Mouse (Mus musculus) hindbrain, embryonic 11.5 days (tissue): ENCODE measurements around the gene Ptprg. TPM values are rescaled to one million over a fixed set of nuclear protein-coding genes. Genes with fewer than 3 reads are reported as not detected.

Experiments
- ATAC-seq: fragments of 200-750 bp; cut with Nextera tagmentation; 2 replicates; pipeline ENCODE4 v1.8.0; 2017; ENCODE audit warnings: mild to moderate bottlenecking, moderate TSS enrichment, moderate library complexity; ENCODE audit not compliant: low FRiP score
- DNase-seq: peaks from one replicate; pipeline ENCODE4 v3.0.0-alpha.2; 2015; ENCODE audit warnings: low spot score
- H3K27ac ChIP-seq: fragments of 300-500 bp; sonication (generic); 2 replicates; pipeline ENCODE4 v1.5.1; 2014; ENCODE audit warnings: mild to moderate bottlenecking, low read depth, low read length
- H3K27me3 ChIP-seq: fragments of 300-500 bp; sonication (generic); 2 replicates; pipeline ENCODE4 v1.6.1; 2014; ENCODE audit warnings: mild to moderate bottlenecking, low read length, moderate library complexity, mixed read lengths; ENCODE audit not compliant: control insufficient read depth, insufficient read depth
- H3K36me3 ChIP-seq: fragments of 300-500 bp; sonication (generic); 2 replicates; pipeline ENCODE4 v1.6.1; 2014; ENCODE audit warnings: mild to moderate bottlenecking, low read length, moderate library complexity, mixed read lengths; ENCODE audit not compliant: control insufficient read depth, insufficient read depth
- H3K4me1 ChIP-seq: fragments of 300-500 bp; sonication (generic); replicated peaks from 2 replicates; pipeline ENCODE4 v1.6.1; 2014; ENCODE audit warnings: low read length, mixed read lengths; ENCODE audit not compliant: control insufficient read depth, insufficient read depth
- H3K4me2 ChIP-seq: fragments of 300-500 bp; sonication (generic); replicated peaks from 2 replicates; pipeline ENCODE4 v1.6.1; 2014; ENCODE audit warnings: mild to moderate bottlenecking, low read depth, low read length
- H3K4me3 ChIP-seq: fragments of 300-500 bp; sonication (generic); 2 replicates; pipeline ENCODE4 v1.5.1; 2014; ENCODE audit warnings: low read depth, low read length
- H3K9ac ChIP-seq: fragments of 300-500 bp; sonication (generic); 2 replicates; pipeline ENCODE4 v1.6.1; 2014; ENCODE audit warnings: low read depth, low read length
- H3K9me3 ChIP-seq: fragments of 300-500 bp; sonication (generic); 2 replicates; pipeline ENCODE4 v1.6.1; 2016; ENCODE audit warnings: low read length; ENCODE audit not compliant: control insufficient read depth
- WGBS: fragments of 180-500 bp; shearing (Covaris S2); extraction: QIAGEN DNeasy Blood & Tissue Kit; methylation state at CpG from one replicate; pipeline ENCODE4 v1.1.7; 2014; 5-methylcytosine and 5-hydroxymethylcytosine counted together
- polyA plus RNA-seq: library from polyadenylated mRNA; unstranded; fragments of >200 nt; fragmentation: Nextera tagmentation; extraction: Ambion mirVana; gene quantifications from 2 replicates; pipeline ENCODE4 v1.2.1, GENCODE M21; 2014

Gene Ptprg
- polyA plus RNA-seq, 1 experiment from 2014 or later: 45.0 TPM

DNA sequence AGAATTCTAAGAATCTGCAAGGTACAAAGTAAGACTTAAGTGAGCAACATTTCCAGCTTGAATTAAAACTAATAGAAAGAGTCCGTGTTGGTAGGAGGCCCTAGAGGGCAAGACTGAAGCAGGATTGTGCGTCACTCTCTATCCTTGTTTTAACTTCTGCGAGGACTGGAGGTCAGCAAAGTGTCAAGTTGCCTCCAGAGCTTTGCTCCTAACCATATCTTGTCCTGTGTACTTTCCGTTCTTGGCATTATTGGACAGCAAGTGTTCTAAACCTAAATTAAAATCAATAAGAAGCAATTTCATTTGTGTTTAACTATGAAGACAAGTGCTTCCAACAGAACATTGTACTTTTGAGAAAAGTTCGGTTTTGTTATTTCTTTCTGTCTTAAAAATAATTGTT is 20.4 kb downstream of the Ptprg start:
- no peak overlapping the region for H3K27ac ChIP-seq
- no peak for ATAC-seq
- 63% methylated on average over 5 of the region's 5 CpGs for WGBS
- H3K9ac ChIP-seq: no peak overlapping the region
- H3K27me3 ChIP-seq: no peaks in the 10 kb centered on the region
- no peaks in the 10 kb centered on the region for H3K36me3 ChIP-seq
- H3K4me3 ChIP-seq: no peak overlapping the region
- peaks cover 2% of the 10 kb centered on the region; the same call in 1 of the 2 replicates for H3K4me1 ChIP-seq
- H3K4me2 ChIP-seq: no peak overlapping the region
- H3K9me3 ChIP-seq: no peaks in the 10 kb centered on the region
- no peak for DNase-seq

DNA sequence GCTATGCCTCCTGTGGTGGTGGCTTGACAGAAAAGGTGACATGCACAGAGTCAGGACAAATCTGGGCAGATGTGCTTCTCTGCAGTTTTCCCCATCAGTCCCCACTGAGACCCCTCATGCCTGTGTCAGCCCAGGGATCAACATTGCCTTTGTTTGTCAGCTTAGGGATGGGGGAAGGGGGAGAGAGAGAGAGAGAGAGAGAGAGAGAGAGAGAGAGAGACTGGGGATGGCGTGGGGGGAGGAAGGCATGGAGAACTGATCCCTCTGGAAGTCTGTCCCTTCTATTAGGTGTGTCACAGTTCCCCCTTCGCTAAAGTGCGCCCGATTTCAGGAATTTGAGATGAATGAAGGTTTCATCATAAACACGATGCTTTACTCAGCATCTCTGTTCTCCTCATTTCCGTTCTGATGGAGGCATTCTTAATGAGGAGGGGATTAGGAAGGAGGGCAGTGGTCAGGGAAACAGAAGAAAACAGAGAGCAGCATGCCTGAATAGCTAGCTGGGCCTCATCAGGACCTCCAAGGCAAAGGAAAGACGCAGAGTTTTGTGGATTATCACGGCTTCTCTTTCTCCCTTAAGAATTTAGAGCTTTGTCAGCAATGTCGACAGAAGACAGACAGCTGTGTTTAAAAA is 24.1 kb downstream of the Ptprg start:
- Histone ChIP-seq H3K4me1 (peaks cover 2% of the 10 kb centered on the region; the same call in 1 of the 2 replicates), H3K36me3 (no peaks in the 10 kb centered on the region), H3K27me3 (no peaks in the 10 kb centered on the region), H3K4me2 (no peak overlapping the region), H3K27ac (no peak overlapping the region), H3K4me3 (no peak overlapping the region), H3K9ac (peak overlapping the region; percentile 35; the same call in 1 of the 2 replicates), H3K9me3 (no peaks in the 10 kb centered on the region)
- 15% methylated on average over 9 of the region's 9 CpGs for WGBS
- peak; percentile 63; the same call in 1 of the 2 replicates for ATAC-seq
- DNase-seq: no peak

DNA sequence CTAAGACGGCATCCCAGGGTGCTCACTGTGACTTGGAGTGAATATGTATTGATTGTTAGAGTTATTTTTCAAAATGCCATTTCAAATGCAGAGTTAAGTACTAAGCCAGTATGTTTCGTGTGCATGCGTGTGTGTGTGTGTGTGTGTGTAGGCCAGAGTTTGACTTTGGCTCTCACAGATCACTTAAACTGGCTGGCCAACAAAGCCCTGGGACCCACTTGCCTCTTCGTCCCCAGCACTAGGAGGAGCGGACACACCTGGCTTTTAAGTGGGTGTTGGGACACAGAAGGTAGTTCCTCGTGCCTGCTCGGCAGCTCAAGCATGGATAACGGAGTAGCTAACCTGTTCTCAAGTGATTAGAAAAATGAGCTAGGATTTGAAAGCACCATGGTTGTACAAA is 24.6 kb downstream of the Ptprg start:
- DNase-seq: no peak
- no peak for ATAC-seq
- no peaks in the 10 kb centered on the region for H3K27me3 ChIP-seq
- 72% methylated on average over 8 of the region's 8 CpGs for WGBS
- no peaks in the 10 kb centered on the region for H3K36me3 ChIP-seq
- no peak overlapping the region for H3K4me2 ChIP-seq
- H3K4me3 ChIP-seq: no peak overlapping the region
- H3K9me3 ChIP-seq: no peaks in the 10 kb centered on the region
- peaks cover 2% of the 10 kb centered on the region; the same call in 1 of the 2 replicates for H3K4me1 ChIP-seq
- no peak overlapping the region; the same call in 1 of the 2 replicates for H3K9ac ChIP-seq
- H3K27ac ChIP-seq: no peak overlapping the region

DNA sequence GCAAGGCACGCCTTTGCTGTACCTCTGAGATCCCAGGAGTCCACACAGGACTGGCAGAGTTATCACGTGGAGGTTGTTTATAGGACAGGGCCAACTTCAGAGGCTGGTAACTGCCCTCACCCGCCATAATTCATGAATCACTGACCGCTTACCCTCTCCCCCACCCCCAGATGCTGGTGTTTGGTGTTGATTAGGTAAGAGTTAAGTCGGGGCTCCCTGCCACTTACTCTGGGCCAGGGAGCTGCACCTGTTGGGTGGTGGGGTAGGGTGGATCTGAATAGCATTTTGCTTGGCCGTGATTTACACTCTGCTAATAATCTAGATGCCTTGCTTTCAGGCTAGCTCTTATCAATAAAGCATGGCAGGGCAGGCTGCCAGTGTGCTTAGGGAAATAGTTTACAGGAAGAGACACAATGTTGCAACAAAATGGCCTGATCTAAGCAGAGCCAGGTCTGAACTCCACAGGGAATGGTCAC is 25.2 kb downstream of the Ptprg start:
- Histone ChIP-seq H3K36me3 (no peaks in the 10 kb centered on the region), H3K4me3 (no peak overlapping the region), H3K27me3 (no peaks in the 10 kb centered on the region), H3K4me2 (no peak overlapping the region), H3K4me1 (peaks cover 2% of the 10 kb centered on the region; the same call in 1 of the 2 replicates), H3K9ac (no peak overlapping the region), H3K27ac (no peak overlapping the region), H3K9me3 (no peaks in the 10 kb centered on the region)
- WGBS: 59% methylated on average over 6 of the region's 6 CpGs
- DNase-seq (no peak), ATAC-seq (no peak)

DNA sequence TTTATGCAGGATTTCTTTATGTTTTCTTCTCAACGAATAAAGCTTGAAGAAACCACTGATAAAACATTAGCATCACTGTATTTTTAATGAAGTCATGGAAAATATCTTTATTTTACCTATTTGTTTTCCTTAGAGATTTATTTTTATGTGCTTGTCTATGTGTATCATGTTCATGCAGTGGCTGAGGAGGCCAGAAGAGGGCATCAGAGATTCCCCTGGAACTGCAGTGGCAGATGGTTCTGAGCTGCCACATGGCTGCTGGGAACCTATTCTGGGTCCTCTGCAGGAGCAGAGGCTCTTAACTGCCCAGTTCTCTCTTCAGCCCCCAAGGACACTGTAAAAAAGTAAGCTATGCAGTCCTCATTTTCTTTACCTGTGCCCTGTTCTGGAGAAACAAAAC is 26.6 kb downstream of the Ptprg start:
- H3K36me3 ChIP-seq: no peaks in the 10 kb centered on the region
- no peak overlapping the region for H3K4me3 ChIP-seq
- WGBS: 94% methylated on average over 1 of the region's 1 CpGs
- H3K27ac ChIP-seq: no peak overlapping the region
- DNase-seq (no peak), ATAC-seq (no peak)
- no peak overlapping the region for H3K9ac ChIP-seq
- no peaks in the 10 kb centered on the region for H3K27me3 ChIP-seq
- H3K4me2 ChIP-seq: no peak overlapping the region
- no peaks in the 10 kb centered on the region for H3K9me3 ChIP-seq
- peaks cover 2% of the 10 kb centered on the region; the same call in 1 of the 2 replicates for H3K4me1 ChIP-seq

DNA sequence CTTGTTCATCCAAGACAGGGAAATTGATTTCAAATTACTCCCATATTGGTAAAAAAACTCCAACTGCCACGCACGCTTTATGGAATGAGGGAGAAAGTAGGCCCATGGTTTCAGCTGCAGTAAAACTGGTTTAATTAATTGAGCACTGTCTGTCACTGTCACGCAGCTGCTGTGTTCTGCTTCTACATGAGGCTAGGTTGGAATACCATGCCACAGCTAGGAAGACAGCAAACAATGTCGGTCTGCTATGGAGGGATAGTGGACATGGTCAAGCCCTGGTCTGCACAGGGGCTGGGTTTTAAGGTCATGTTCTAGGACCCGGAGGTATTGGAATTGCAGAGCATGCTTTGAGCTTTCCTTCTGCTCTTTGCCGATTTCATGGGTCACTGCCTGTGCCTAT is 30.9 kb downstream of the Ptprg start:
- Histone ChIP-seq H3K9me3 (no peaks in the 10 kb centered on the region), H3K9ac (no peak overlapping the region), H3K36me3 (no peaks in the 10 kb centered on the region), H3K27me3 (no peaks in the 10 kb centered on the region), H3K4me2 (no peak overlapping the region), H3K4me3 (no peak overlapping the region), H3K27ac (no peak overlapping the region), H3K4me1 (no peaks in the 10 kb centered on the region)
- no peak for DNase-seq
- peak; percentile 51; the same call in 1 of the 2 replicates for ATAC-seq
- WGBS: 72% methylated on average over 6 of the region's 6 CpGs

DNA sequence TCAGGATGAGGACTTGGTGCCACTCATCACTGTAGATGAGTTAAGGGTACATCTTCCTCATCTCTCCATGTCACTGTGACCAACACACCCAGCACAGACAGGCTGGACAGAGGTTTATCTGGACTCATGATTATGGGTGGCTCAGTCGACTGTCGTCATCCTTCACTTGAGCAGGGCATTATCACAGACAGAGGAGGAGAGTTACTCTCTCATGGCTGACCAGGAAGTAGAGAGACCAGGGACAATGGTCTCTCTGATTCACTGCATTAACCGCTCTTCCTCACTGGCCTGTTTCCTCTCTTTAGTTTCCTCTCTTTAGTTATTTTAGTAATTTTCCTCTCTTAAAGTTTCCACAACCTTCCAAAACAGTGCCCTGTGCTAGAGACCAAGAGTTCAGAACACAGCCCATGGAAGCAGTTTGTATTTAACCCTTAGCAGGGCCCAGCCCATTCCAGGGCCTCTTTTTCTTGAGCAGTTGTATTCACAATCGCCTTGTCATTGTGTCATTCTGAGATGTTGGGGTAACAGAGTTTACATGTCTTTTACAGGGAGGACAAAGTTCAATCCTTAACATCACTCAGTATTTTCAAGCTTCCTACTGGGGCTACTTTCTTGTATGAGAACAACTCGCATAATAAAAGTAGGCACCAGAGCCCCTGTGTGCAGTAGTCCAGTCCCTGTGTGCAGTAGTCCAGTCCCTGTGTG is 31.7 kb downstream of the Ptprg start:
- DNase-seq (no peak), ATAC-seq (no peak)
- H3K27ac ChIP-seq: no peak overlapping the region
- H3K9ac ChIP-seq: no peak overlapping the region
- no peaks in the 10 kb centered on the region for H3K27me3 ChIP-seq
- H3K4me1 ChIP-seq: no peaks in the 10 kb centered on the region
- H3K4me3 ChIP-seq: no peak overlapping the region
- H3K36me3 ChIP-seq: no peaks in the 10 kb centered on the region
- H3K4me2 ChIP-seq: no peak overlapping the region
- no peaks in the 10 kb centered on the region for H3K9me3 ChIP-seq
- 86% methylated on average over 5 of the region's 5 CpGs for WGBS

DNA sequence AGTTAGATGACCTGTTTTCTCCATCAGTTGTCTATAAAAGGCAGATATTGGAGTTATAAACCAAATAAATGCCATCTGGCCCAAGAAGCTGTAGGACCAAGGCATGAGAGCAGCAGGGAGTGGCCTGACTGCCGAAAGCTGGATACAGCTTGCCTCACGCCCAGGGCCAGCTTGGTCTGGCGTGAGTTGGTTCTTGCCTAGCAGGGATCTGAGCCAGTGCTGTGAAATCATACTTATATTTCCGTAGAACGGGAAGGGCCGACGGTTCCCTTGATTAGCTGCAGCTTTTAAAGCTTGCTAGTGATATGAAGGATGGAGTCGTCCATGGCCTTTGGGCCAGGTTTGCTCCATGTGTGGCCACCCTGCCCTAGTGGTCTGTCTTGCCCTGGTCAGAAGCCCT is 37.1 kb downstream of the Ptprg start:
- Histone ChIP-seq H3K27me3 (no peaks in the 10 kb centered on the region), H3K4me2 (no peak overlapping the region), H3K4me3 (no peak overlapping the region), H3K9ac (no peak overlapping the region), H3K4me1 (no peaks in the 10 kb centered on the region), H3K9me3 (no peaks in the 10 kb centered on the region), H3K36me3 (no peaks in the 10 kb centered on the region), H3K27ac (no peak overlapping the region)
- no peak for DNase-seq
- WGBS: 83% methylated on average over 8 of the region's 8 CpGs
- no peak for ATAC-seq

DNA sequence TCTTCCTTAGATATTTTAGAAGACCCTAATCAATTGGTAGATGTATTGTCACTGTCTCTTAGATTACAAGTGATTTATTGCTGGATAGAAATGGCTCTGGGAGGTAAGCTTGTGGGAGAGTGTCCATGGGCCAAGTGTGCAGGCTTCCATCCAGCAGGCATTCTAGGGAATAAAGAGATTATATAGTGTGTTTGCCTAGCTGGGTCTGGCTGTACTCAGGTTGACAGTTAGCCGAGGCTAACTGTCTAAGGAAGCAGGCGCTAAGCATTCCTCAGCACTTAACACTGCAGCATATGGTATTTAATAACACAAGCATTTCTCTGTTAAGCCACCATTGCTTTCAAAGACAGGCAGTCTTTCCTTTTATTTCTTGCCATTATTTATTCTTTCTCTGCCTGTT is 39.3 kb downstream of the Ptprg start:
- ATAC-seq: no peak
- no peak overlapping the region for H3K4me2 ChIP-seq
- 80% methylated on average over 2 of the region's 2 CpGs for WGBS
- H3K9ac ChIP-seq: no peak overlapping the region
- H3K4me3 ChIP-seq: no peak overlapping the region
- no peak for DNase-seq
- no peaks in the 10 kb centered on the region for H3K4me1 ChIP-seq
- no peak overlapping the region for H3K27ac ChIP-seq
- no peaks in the 10 kb centered on the region for H3K27me3 ChIP-seq
- no peaks in the 10 kb centered on the region for H3K36me3 ChIP-seq
- no peaks in the 10 kb centered on the region for H3K9me3 ChIP-seq
